Mouse (Mus musculus) brain, embryonic 14.5 days (tissue): Measurements from ENCODE around the gene Flnc. TPM values are rescaled to one million over a fixed set of nuclear protein-coding genes. Genes with fewer than 3 reads are reported as not detected.

Source experiments
- DNase-seq: peaks from one replicate; pipeline ENCODE4 v3.0.0-alpha.2; 2011; ENCODE audit warnings: low read depth
- CTCF ChIP-seq: fragments of 200-500 bp; IDR thresholded peaks from 2 replicates; pipeline ENCODE4 v1.5.1; 2012; ENCODE audit warnings: inconsistent platforms, mild to moderate bottlenecking, moderate library complexity, borderline replicate concordance; ENCODE audit not compliant: insufficient read depth, insufficient read length; ENCODE audit errors: extremely low read depth
- POLR2A ChIP-seq: fragments of 200-500 bp; IDR thresholded peaks from 2 replicates; pipeline ENCODE4 v1.6.1; 2012; ENCODE audit warnings: mild to moderate bottlenecking, inconsistent platforms, borderline replicate concordance; ENCODE audit not compliant: poor library complexity, insufficient read depth, insufficient read length, severe bottlenecking; ENCODE audit errors: extremely low read depth
- polyA plus RNA-seq: library from polyadenylated mRNA; depleted of rRNA; stranded (reverse); fragments of >200 nt; gene quantifications from 2 replicates; pipeline ENCODE4 v1.2.3, GENCODE M21; 2012; rRNA removed

The Flnc gene
- polyA plus RNA-seq, 1 experiment, result 9.7 TPM

GRCm38 (mm10) chr6:29500177-29500576 is 67.1 kb downstream of the Flnc start:
- DNase-seq, result no peak
- TF ChIP-seq POLR2A, result no peak
- TF ChIP-seq CTCF, result no peak

- no peak for TF ChIP-seq CTCF
- TF ChIP-seq POLR2A, result no peak
- no peak for DNase-seq
These were observed 67.8 kb downstream of the Flnc start for GRCm38 (mm10) chr6:29500810-29501209.

GRCm38 (mm10) chr6:29501599-29501998 is 68.5 kb downstream of the Flnc start:
- no peak for DNase-seq

GRCm38 (mm10) chr6:29505493-29505892 is 72.4 kb downstream of the Flnc start:
- no peak for DNase-seq
- TF ChIP-seq CTCF (no peak), POLR2A (no peak)

More at GRCm38 (mm10) chr6:29501599-29501998, 68.5 kb downstream of the Flnc start:
- TF ChIP-seq POLR2A, result no peak
- peak; percentile 10; the same call in 1 of the 2 replicates for TF ChIP-seq CTCF

GRCm38 (mm10) chr6:29506834-29507233 is 73.8 kb downstream of the Flnc start:
- TF ChIP-seq CTCF (no peak), POLR2A (no peak)
- no peak for DNase-seq

GRCm38 (mm10) chr6:29507447-29508309 is 74.6 kb downstream of the Flnc start, which contains the start of gene Kcp:
Gene Kcp (minus strand): TSS chr6:29507952.
- TF ChIP-seq CTCF (no peak), POLR2A (no peak)
- no peak for DNase-seq

GRCm38 (mm10) chr6:29509086-29509485 is 76.0 kb downstream of the Flnc start:
- TF ChIP-seq CTCF (no peak), POLR2A (no peak)
- DNase-seq, result no peak

Other genes starting within 250 kb of the Flnc start
- 49.2 and 52.9 TPM in 2 replicates for gene Impdh1, start 216.9 kb upstream of the Flnc start, polyA plus RNA-seq
- 26.4 and 43.9 TPM in 2 replicates for gene Hilpda, start 160.8 kb upstream of the Flnc start, polyA plus RNA-seq
- gene Fam71f2, start 153.7 kb upstream of the Flnc start, polyA plus RNA-seq, result 1.5 and 3.1 TPM in 2 replicates
- gene Fam71f1, start 114.1 kb upstream of the Flnc start, polyA plus RNA-seq, result not detected in 2 replicates
- 98.1 and 118 TPM in 2 replicates for gene Calu, start 85.2 kb upstream of the Flnc start, polyA plus RNA-seq
- 0.11 and 0.32 TPM in 2 replicates for gene Opn1sw, start 44.8 kb upstream of the Flnc start, polyA plus RNA-seq
- 44.5 and 46.7 TPM in 2 replicates for gene Ccdc136, start 36.9 kb upstream of the Flnc start, polyA plus RNA-seq
- 258 and 356 TPM in 2 replicates for gene Atp6v1f, start 34.5 kb downstream of the Flnc start, polyA plus RNA-seq
- 0.14 and 0.23 TPM in 2 replicates for gene Atp6v1fnb, start 38.2 kb downstream of the Flnc start, polyA plus RNA-seq
- gene Kcp, start 74.7 kb downstream of the Flnc start, polyA plus RNA-seq, result 35.4 and 48.3 TPM in 2 replicates
- gene Irf5, start 93.4 kb downstream of the Flnc start, polyA plus RNA-seq, result 1.6 and 1.9 TPM in 2 replicates
- 75.1 and 76.8 TPM in 2 replicates for gene Tnpo3, start 176.6 kb downstream of the Flnc start, polyA plus RNA-seq